Mouse (Mus musculus) brain, embryonic 14.5 days (tissue): ENCODE data around the gene Itpr1.

Source experiments
- CTCF ChIP-seq: fragments of 200-500 bp; IDR thresholded peaks from 2 replicates; pipeline ENCODE4 v1.5.1; 2012; ENCODE audit warnings: inconsistent platforms, mild to moderate bottlenecking, moderate library complexity, borderline replicate concordance; ENCODE audit not compliant: insufficient read depth, insufficient read length; ENCODE audit errors: extremely low read depth
- POLR2A ChIP-seq: fragments of 200-500 bp; IDR thresholded peaks from 2 replicates; pipeline ENCODE4 v1.6.1; 2012; ENCODE audit warnings: mild to moderate bottlenecking, inconsistent platforms, borderline replicate concordance; ENCODE audit not compliant: poor library complexity, insufficient read depth, insufficient read length, severe bottlenecking; ENCODE audit errors: extremely low read depth

DNA sequence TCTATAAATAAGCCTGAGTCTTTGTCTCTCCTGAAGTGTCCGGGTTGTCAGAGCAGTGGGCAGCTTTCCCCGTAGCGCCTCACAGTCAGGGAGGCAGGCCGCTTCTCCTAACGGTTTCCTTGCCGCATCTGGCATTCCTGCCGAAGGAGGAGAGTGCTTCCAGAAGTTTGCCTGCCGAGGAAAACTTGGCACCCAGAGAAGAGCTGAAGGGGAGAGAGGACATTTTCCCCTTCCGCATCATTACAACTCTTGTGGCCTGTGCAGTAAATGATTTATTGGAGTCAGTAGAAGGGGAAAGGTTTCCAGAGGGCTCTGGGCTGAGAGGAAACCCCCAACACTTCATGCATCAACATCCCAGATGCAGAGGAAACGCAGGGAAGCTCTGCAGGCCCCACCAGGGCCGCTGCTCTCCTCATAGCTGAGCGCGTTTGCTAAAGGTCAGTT, 22.8 kb downstream of the Itpr1 start:
- TF ChIP-seq CTCF (no peak), POLR2A (no peak)
